Mouse (Mus musculus): ENCODE measurements at regions not wholly inside any gene's neighbourhood (a gene's known extent, or its start where the extent isn't known, plus 50 kb on each side); places are given as distances from the start of the nearest gene placed in this dataset.
A peak's percentile ranks its signal among the peaks of the same experiment; 100 is the strongest.

- ATAC-seq (ENCODE audit: insufficient read depth, low read depth), result no peak
- Histone ChIP-seq H3K4me3 (ENCODE audit: low read depth, low read length) (no peak overlapping the region), H3K4me2 (ENCODE audit: low read depth, low read length) (no peak overlapping the region), H3K27me3 (ENCODE audit: control insufficient read depth, insufficient read depth, low read length) (no peaks in the 10 kb centered on the region), H3K36me3 (replicated peaks; ENCODE audit: control insufficient read depth, insufficient read depth, low read length) (no peaks in the 10 kb centered on the region), H3K4me1 (ENCODE audit: control insufficient read depth, insufficient read depth) (no peaks in the 10 kb centered on the region), H3K27ac (ENCODE audit: low read depth) (no peak overlapping the region), H3K9me3 (replicated peaks; ENCODE audit: control insufficient read depth, low read length) (no peaks in the 10 kb centered on the region), H3K9ac (replicated peaks; ENCODE audit: low read depth, low read length) (no peak overlapping the region)
- no peak for DNase-seq (ENCODE audit: low spot score)
- TF ChIP-seq CTCF (IDR thresholded peaks at IDR 0.05; ENCODE audit: low read depth) (no peak), EP300 (IDR thresholded peaks at IDR 0.05; ENCODE audit: low read depth) (no peak)
- WGBS, result 89% methylated on average over 9 of the region's 9 CpGs
Measured at GRCm38 (mm10) chr10:18907276-18907960, 62.6 kb downstream of the Perp start.

- no peak for ATAC-seq (ENCODE audit: insufficient read depth, low read depth)
- no peak overlapping the region for H3K4me3 ChIP-seq (ENCODE audit: low read depth, low read length)
Measured at GRCm38 (mm10) chr10:18909307-18909706, 64.5 kb downstream of the Perp start.

GRCm38 (mm10) chr10:18910898-18911297 is 66.1 kb downstream of the Perp start:
- Histone ChIP-seq H3K36me3 (replicated peaks; ENCODE audit: control insufficient read depth, insufficient read depth, low read length) (no peaks in the 10 kb centered on the region), H3K27ac (ENCODE audit: low read depth) (no peak overlapping the region), H3K4me1 (ENCODE audit: control insufficient read depth, insufficient read depth) (no peaks in the 10 kb centered on the region), H3K4me3 (ENCODE audit: low read depth, low read length) (no peak overlapping the region), H3K27me3 (ENCODE audit: control insufficient read depth, insufficient read depth, low read length) (no peaks in the 10 kb centered on the region), H3K9ac (replicated peaks; ENCODE audit: low read depth, low read length) (no peak overlapping the region), H3K9me3 (replicated peaks; ENCODE audit: control insufficient read depth, low read length) (no peaks in the 10 kb centered on the region), H3K4me2 (ENCODE audit: low read depth, low read length) (no peak overlapping the region)
- peak; percentile 55; the same call in 1 of the 2 replicates for ATAC-seq (ENCODE audit: insufficient read depth, low read depth)
- WGBS, result 11% methylated on average over 2 of the region's 2 CpGs
- DNase-seq (ENCODE audit: low spot score), result peak; percentile 35
- TF ChIP-seq EP300 (IDR thresholded peaks at IDR 0.05; ENCODE audit: low read depth) (no peak), CTCF (IDR thresholded peaks at IDR 0.05; ENCODE audit: low read depth) (peak; percentile 75)

More at GRCm38 (mm10) chr10:18909307-18909706, 64.5 kb downstream of the Perp start:
- Histone ChIP-seq H3K9me3 (replicated peaks; ENCODE audit: control insufficient read depth, low read length) (no peaks in the 10 kb centered on the region), H3K27me3 (ENCODE audit: control insufficient read depth, insufficient read depth, low read length) (no peaks in the 10 kb centered on the region), H3K4me1 (ENCODE audit: control insufficient read depth, insufficient read depth) (no peaks in the 10 kb centered on the region), H3K36me3 (replicated peaks; ENCODE audit: control insufficient read depth, insufficient read depth, low read length) (no peaks in the 10 kb centered on the region), H3K27ac (ENCODE audit: low read depth) (no peak overlapping the region), H3K4me2 (ENCODE audit: low read depth, low read length) (no peak overlapping the region), H3K9ac (replicated peaks; ENCODE audit: low read depth, low read length) (no peak overlapping the region)
- 82% methylated on average over 3 of the region's 3 CpGs for WGBS
- TF ChIP-seq CTCF (IDR thresholded peaks at IDR 0.05; ENCODE audit: low read depth), result peak; percentile 7; the same call in 1 of the 2 replicates
- no peak for TF ChIP-seq EP300 (IDR thresholded peaks at IDR 0.05; ENCODE audit: low read depth)
- no peak for DNase-seq (ENCODE audit: low spot score)

- WGBS, result 35% methylated on average over 6 of the region's 6 CpGs
- no peak overlapping the region for H3K4me2 ChIP-seq (ENCODE audit: low read depth, low read length)
- ATAC-seq (ENCODE audit: insufficient read depth, low read depth) (no peak; the same call in 1 of the 2 replicates), DNase-seq (ENCODE audit: low spot score) (peak; percentile 60)
- H3K27ac ChIP-seq (ENCODE audit: low read depth), result no peak overlapping the region; the same call in 1 of the 2 replicates
- no peaks in the 10 kb centered on the region for H3K4me1 ChIP-seq (ENCODE audit: control insufficient read depth, insufficient read depth)
- no peaks in the 10 kb centered on the region for H3K27me3 ChIP-seq (ENCODE audit: control insufficient read depth, insufficient read depth, low read length)
- peak; percentile 43 for TF ChIP-seq CTCF (IDR thresholded peaks at IDR 0.05; ENCODE audit: low read depth)
- TF ChIP-seq EP300 (IDR thresholded peaks at IDR 0.05; ENCODE audit: low read depth), result no peak
- H3K36me3 ChIP-seq (replicated peaks; ENCODE audit: control insufficient read depth, insufficient read depth, low read length), result no peaks in the 10 kb centered on the region
- no peaks in the 10 kb centered on the region for H3K9me3 ChIP-seq (replicated peaks; ENCODE audit: control insufficient read depth, low read length)
- H3K4me3 ChIP-seq (ENCODE audit: low read depth, low read length), result 0 out of 2 replicates have a peak overlapping the region, but pooled peaks have one; percentile 15
- H3K9ac ChIP-seq (replicated peaks; ENCODE audit: low read depth, low read length), result no peak overlapping the region
Measured at GRCm38 (mm10) chr10:18917120-18917616, 72.3 kb downstream of the Perp start.

GRCm38 (mm10) chr10:18923088-18923821 is 78.4 kb downstream of the Perp start:
- Histone ChIP-seq H3K36me3 (replicated peaks; ENCODE audit: control insufficient read depth, insufficient read depth, low read length) (no peaks in the 10 kb centered on the region), H3K4me3 (ENCODE audit: low read depth, low read length) (no peak overlapping the region), H3K27ac (ENCODE audit: low read depth) (no peak overlapping the region), H3K4me2 (ENCODE audit: low read depth, low read length) (no peak overlapping the region), H3K9me3 (replicated peaks; ENCODE audit: control insufficient read depth, low read length) (no peaks in the 10 kb centered on the region), H3K4me1 (ENCODE audit: control insufficient read depth, insufficient read depth) (no peaks in the 10 kb centered on the region), H3K27me3 (ENCODE audit: control insufficient read depth, insufficient read depth, low read length) (no peaks in the 10 kb centered on the region), H3K9ac (replicated peaks; ENCODE audit: low read depth, low read length) (no peak overlapping the region)
- WGBS, result 60% methylated on average over 3 of the region's 3 CpGs
- ATAC-seq (ENCODE audit: insufficient read depth, low read depth) (no peak), DNase-seq (ENCODE audit: low spot score) (no peak)
- TF ChIP-seq CTCF (IDR thresholded peaks at IDR 0.05; ENCODE audit: low read depth) (no peak), EP300 (IDR thresholded peaks at IDR 0.05; ENCODE audit: low read depth) (no peak)

Data from heart, postnatal 0 days (tissue).